Mouse (Mus musculus): ENCODE measurements around the gene Gdf3.
A peak's percentile ranks its signal among the peaks of the same experiment; 100 is the strongest.
"Not testable (repeated sequence)": the region's sequence is repeated elsewhere in the genome, so short reads cannot be mapped to it uniquely, and the experiment has no call there.

The Gdf3 gene

DNA sequence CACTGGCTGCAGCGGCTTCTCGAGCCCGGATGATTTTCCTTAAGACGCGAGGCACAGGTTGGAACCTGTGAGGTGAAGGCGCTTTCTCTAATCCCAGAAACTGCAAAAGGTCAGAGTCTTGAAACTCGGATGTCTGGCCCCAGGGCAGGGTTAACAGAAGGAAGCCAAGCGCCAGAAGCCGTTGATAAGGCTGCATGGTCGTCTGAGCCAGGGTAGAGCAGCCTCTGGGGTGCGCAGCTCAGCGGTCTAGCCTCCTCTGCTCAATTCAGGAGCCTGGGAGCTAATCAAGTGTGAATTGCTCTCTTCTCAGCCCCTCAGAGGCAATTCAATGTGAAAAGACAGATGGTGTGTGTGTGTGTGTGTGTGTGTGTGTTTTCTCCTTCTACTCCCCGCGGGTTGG, at the start of gene Gdf3:
TSS of gene Gdf3 (minus strand) at position 317 of the 400 bp plus-strand sequence.
- DNase-seq: no peak

DNA sequence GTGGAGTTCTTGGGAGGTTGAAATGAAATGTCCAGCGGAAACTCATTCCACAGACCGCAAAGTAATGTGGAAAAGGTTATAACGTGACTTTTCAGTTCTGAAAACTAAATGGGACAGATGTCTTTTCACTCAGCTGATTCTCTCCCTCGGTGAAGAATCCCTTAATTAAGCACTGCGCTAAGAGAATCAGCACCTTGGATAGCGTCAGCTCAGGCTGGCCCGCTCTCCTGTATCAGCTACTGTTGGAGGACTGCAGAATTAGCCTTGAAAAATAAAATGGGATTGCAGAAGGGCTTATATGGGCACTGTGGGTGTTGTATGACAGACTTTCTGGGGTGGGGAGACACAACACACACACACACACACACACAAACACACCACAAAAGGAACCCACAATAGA, 49.7 kb upstream of the Gdf3 start:
- DNase-seq: no peak

DNA sequence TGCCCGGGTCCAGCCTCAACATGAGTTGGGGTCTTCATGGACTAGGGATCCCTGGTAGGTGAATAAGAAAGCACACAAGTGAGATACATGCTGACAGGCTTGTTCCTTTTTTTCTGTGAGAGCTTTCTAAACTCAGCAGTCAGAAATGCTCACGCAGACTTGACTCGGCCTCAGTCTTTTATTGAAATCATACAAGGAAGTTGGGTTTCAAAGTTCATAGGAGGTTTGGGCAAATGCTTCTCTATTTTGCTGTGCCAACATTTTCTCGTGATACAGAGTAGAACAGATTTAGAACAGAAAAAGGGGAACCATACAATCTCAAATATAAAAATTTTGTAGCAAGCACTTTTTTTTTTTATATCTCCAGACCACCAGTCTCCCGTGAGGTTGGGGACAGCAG, 47.7 kb upstream of the Gdf3 start:
- DNase-seq: no peak

DNA sequence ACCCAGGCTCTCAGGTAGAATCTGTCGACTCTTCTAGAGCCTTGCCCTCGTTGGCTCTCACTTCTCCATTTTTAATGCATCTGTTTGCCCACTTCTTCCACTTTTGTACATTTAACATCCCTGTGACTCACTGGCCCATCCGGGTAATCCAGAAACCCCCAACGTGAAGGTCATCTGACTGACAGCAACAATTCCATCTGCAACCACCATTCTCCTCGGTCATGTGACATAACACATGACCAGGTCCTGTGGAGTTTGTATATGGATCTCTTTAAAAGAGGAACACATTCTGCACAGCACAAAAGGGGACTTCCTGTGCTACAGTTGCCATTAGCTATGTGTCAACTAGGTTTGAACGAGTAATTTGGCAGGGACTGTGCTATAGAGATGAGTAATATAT, 44.4 kb upstream of the Gdf3 start:
- no peak for DNase-seq

DNA sequence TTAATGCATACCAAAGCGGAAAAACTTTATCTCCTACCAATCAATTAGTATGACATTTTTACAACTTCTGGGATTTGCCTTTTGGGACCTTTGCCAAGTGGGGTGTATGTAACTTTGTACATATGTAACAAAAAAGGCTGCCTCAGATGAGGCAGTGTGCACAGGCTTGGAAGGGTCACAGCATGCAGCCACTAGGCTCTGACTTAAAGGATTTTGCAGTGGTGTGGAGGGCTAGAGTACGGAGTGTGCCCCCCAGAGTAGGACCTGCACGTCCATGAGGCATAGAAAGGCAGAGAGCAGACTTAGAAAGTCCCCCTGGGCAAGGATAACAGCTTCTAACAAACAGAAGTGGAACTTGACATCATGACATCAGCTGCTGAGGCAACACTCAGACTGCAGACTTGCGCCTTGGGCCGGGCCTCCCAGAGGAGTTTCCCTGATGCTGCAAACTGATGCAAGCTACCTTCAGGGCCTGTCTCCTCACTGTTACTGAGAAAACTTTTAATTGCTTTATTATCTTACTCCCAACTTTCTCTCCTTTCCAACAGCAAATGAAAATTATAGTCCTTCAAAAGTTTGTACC, 40.6 kb upstream of the Gdf3 start:
- no peak for DNase-seq

GRCm38 (mm10) chr6:122649903-122650302, 40.0 kb upstream of the Gdf3 start:
- DNase-seq: no peak

DNA sequence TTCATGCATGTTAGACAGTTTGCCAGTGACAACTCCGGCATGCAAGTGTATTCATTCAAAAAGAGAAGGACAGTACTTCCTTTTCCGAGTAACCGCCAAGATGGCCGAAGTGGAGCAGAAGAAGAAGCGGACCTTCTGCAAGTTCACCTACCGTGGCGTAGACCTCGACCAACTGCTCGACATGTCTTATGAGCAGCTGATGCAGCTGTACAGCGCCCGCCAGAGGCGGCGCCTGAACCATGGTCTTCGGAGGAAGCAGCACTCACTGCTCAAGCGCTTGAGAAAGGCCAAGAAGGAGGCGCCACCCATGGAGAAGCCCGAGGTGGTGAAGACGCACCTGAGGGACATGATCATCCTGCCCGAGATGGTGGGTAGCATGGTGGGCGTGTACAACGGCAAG, 34.3 kb upstream of the Gdf3 start:
- DNase-seq: not testable (repeated sequence)

DNA sequence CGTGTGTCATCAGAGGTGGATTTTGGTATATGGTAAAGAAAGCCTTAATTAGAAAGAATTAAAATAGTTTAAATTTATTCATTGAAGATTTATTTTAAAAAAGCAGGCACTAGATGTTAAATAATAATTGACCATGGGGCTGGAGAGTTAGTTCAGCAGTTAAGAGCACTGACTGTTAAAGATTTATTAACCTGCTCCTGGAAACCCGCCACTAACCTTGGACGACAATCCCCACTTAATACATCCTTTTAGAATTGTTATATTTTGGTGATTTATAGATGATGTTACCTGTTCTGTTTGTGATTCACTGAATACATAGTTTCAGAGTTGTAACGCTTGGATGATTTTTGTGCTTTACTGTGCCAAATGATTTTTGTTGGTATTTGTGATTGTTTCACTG, 27.7 kb upstream of the Gdf3 start:
- peak; percentile 70 for DNase-seq

DNA sequence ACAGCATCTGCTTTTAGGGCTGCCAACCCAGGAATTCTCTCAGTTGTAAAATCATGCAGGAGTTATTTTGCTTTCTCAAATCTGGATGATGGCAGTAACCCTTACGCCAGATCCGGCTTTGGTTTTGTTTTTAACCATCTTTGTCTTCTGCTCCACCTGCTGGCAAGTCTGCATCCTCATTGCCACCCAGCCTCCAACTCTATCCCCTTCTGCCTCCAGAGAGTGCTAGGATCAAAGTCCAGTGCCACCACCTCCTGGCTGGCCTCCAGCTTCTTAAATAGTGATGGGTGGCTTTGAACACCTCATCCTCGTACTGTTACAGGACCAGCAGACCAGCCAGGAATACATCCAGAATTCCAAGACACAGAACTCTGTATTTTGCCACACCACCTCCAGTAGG, 26.8 kb upstream of the Gdf3 start:
- peak; percentile 80 for DNase-seq

GRCm38 (mm10) chr6:122635315-122635714, 25.4 kb upstream of the Gdf3 start:
- peak; percentile 35 for DNase-seq

DNA sequence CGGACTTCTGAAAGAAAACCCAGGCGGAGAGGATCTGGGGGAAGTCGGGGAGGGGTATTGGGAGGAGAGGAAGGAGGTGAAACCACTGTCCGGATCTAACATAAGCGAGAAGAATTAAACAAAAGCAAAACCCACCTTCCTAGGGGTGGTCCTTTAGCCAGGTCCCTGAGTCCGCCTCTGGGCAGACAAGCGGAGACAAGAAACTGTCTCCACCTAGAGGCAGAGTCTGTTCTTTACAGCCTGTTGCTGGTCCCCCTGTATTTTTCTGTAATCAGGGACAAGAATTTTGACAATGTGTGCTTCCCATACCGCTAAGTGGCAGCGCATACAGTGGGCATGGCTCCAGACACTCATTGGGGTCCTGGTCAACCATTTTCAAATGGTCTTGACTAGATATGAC, 23.5 kb upstream of the Gdf3 start:
- DNase-seq: peak; percentile 53

DNA sequence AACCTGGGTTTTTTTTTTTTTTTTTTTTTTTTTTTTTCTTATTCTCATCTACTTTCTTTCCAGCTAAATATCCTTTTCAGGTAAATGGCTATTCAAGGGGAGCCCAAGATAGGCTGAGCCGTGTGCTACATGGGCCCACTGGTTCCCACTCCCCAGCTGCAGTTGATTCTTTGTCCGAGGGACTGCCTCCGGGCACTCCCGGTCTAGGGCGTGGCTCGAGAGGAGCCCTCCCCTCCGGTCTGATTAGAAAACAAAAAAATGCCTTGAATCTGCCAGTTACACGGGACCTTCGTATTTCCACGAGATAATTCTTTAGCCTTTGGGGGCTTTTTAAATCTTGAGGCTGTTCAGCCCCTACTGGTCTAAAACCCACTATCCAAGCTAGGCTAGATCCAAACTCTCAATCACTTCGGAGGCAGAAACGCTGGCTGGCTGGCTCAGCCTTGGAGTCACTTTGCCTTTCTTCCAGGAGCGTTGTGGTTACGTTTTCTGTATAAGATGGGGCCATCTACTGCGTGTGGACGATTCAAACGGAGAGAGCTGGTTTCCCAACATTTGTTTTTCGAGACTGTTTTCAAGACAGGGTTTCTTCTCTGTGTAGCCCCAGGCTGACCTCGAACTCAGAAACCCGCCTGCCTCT, 17.7 kb upstream of the Gdf3 start:
- DNase-seq: no peak

- DNase-seq: no peak
Observed at GRCm38 (mm10) chr6:122626110-122626509, 16.2 kb upstream of the Gdf3 start, which contains the start of gene Dppa3. Dppa3 (plus strand) TSS chr6:122626410.

DNA sequence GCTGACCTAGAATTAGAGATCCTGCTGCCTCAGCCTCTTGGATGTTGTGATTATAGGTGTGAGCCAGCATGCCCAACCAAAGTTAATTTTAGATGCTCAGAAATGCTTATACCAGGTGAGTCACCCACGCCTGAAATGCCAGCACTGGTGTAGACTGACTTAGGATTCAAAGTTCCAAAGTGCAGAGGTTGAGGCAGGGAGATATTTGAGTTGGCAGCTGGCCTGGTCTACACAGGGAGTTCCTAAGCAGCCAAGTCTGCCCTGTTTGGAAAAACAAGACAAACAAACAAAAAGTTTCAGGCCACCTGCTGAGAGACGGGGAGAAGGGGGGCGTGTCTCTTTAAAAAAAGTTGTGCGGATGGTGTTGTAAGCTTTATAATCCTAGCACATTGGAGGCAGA, 15.3 kb upstream of the Gdf3 start:
- peak; percentile 94 for DNase-seq

DNA sequence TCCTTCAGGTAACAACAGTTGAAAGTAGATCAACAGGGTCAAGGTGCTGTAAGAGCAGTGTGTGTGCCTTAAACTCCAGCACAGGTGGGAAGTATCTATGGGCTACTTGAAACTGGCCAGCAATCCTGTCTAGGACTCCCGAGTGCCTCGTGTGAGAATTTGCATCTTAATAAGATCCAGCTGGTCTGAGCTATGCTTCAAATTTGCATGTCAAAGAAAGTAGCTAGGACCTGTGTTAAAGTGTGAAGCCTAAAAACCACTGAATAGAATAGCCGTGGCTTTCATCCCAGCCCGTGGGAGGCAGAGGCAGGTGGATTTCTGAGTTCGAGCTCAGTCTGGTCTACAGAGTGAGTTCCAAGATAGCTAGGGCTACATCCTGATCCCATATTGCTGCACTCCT, 14.6 kb upstream of the Gdf3 start:
- no peak for DNase-seq

- no peak for DNase-seq
Observed at GRCm38 (mm10) chr6:122621066-122621465, 11.2 kb upstream of the Gdf3 start.

DNA sequence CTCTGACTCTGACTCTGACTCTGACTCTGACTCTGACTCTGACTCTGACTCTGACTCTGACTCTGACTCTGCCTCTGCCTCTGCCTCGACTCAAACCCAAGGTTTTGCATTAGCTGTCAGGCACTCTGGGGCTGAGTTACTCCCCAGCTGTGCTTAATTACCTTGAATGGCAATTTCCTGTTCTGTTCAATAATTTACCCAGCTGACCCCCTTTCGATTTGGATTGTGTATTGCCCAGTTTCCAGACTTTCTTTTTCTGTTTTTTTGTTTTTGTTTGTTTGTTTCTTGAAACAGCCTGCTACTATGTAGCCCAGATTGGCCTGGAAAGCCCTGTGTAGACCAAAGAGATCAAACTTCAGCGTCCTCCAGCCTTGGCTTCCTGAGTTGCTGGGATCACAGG, 6.1 kb upstream of the Gdf3 start:
- peak; percentile 46 for DNase-seq

DNA sequence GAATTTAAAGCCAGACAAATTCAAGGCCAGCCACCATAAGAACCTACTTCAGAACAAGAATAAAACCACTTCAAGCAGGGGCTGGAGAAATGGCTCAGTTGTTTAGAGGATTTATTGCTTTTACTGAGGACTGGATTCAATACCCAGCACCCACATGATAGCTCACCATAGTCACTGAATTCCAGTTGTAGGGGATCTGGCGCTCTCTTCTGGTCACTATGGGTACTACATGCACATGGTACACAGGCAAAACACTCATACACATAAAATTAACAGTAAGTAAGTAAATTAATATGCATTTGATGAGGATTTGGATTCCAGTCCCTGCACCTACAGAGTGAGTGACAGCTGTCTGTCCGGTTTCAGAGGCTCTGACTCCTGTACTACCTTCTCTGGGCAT, 4.2 kb upstream of the Gdf3 start:
- DNase-seq: no peak

GRCm38 (mm10) chr6:122612426-122612825, 2.5 kb upstream of the Gdf3 start:
- no peak for DNase-seq

- no peak for DNase-seq
Observed at GRCm38 (mm10) chr6:122609377-122609728, 534 bp downstream of the Gdf3 start.

DNA sequence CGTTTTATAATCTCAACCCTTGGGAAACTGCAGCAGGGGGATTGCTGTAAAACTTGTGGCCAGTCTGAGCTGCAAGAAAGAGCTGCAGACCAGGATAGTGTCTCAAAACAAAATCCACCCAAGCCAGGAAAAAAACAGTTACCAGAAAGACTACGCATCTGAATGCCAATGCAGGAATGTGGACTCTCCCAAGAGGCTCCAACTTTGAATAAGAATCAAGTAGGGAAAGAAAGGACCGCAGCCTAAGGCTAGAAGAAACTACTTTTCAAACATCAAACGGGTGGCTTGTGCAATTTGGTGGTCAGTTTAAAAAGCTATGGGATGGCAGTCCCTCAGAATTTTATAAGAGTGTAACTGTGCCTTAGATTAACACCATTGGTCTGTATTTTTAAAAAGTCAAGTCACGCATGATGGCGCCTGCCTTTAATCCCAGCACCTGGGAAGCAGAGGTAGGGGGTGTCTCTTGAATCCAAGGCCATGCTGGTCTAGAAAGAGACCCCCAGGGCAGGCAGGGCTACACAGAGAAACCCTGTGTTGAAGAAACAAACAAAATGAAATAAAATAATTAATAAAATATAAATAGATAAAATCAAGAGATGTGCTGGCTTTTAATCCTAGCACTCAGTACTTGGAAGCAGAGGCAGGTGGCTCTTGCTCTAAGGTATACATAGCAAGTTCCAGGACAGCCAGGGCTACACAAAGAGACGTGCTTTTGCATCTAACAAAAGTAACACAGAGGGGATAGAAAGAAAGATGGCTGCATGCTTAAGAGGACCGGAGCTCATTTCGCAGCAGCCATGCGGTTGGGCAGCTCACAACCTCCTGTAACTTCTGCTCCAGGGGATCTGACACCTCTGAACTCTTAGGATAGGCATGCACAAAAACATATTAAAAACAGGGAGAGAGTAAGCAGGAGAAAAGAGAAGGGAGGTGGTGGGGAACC, 1.2 kb downstream of the Gdf3 start:
- no peak for DNase-seq

- DNase-seq: no peak
Observed at GRCm38 (mm10) chr6:122607700-122608099, 2.2 kb downstream of the Gdf3 start.

- no peak for DNase-seq
Observed at GRCm38 (mm10) chr6:122606661-122607060, 3.2 kb downstream of the Gdf3 start.

- no peak for DNase-seq
Observed at GRCm38 (mm10) chr6:122605483-122605882, 4.4 kb downstream of the Gdf3 start.

Data from kidney, adult 9 months (tissue).